Mouse (Mus musculus): ENCODE results near the gene Qprt.

Gene Qprt

DNA sequence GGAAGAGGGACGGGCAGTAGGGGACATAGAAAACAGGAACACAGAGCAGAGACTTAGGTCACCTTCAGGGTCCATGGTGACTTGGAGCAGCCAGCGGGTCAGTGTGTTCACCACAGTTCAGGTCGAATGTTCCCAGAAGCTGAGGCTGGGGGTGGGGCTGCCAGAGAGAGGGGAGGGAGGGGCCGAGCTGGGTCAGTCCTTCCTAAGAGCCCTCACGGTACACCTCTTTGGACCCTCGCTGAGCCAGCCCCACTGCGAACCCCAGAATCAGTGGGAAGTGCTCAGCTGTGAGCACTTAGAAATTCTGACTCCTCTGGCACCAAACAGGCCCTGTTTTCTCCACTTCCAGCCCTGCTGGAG, at the start of gene Qprt:
Qprt (minus strand) TSS at position 316 of the 360 bp plus-strand sequence.
- no peak for DNase-seq (ENCODE audit: low spot score in 2 of 2)

DNA sequence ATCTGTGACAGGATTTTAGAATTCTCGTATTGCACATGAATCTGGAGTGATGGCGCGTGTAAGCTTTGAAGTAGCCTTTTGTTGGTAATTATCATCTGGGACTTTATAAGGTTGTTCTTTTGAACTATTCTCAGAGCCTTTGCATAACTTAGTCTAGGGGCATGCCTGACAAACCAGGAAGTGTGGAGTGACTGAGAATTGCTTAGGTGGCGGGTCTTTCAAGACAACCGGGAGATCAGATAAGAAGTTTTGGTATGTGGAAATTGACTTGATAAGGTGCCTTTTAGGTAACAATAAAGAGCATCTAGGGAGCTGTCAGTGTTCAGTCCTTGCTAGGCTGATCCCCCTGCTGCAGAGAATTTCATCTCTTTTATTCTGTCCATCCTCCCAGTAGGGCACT, 44.5 kb upstream of the Qprt start:
- DNase-seq (ENCODE audit: low spot score in 2 of 2), result no peak

DNA sequence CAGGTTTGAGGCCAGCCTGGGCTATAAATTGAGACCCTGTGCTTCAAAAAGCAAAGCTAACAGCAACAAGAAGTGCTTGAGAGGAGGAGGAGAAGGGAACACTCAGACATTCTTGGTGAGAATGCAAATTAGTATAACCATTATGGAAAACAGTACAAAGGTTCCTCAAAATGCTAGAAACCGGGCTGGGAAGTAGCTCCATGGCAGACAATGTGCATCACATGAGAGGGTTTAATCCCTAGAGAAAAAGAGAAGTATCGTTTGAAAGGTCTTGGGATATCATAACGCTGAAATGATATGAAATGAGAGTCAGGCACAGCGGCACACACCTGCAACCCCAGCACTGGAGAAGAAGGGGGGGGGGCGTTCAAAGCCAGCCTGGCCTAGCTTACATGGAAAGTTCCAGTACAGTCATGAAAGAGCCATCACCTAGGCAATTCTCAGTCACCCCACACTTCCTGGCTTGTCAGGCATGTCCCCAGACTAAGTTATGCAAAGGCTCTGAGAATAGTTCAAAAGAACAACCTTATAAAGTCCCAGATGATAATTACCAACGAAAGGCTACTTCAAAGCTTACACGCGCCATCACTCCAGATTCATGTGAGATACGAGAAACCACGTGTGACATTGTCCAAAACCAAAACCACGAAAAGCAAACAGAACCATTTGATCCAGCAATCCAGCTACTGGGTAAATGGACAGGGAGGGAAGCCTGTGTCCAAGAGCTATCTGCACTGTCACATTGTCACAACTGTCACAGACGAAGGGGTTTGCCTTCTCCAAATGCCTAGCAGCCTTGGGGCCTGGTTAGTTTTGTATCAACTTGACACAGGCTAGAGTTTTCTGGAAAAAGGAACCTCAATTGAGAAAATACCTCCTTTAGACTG, 43.8 kb upstream of the Qprt start:
- DNase-seq (ENCODE audit: low spot score in 2 of 2), result no peak

DNA sequence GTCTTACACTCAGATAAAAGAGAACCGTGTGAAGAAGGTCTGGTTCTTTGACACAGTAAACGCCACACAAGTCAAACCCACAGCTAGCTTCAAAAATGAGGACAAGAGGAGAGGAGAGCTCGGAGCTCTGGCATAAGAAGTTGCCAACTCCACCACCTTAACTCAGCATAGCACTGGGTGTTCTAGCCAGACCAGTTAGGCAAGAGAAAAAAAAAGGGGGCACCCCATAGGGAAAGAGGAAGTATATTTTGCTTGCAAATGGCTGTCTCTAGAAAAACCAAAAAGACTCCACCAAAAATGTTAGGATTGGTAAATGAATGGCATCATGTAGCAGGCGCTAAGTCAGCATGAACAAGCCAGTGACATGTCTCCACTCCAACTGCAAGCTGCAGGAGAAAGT, 42.0 kb upstream of the Qprt start:
- no peak for DNase-seq (ENCODE audit: low spot score in 2 of 2)

DNA sequence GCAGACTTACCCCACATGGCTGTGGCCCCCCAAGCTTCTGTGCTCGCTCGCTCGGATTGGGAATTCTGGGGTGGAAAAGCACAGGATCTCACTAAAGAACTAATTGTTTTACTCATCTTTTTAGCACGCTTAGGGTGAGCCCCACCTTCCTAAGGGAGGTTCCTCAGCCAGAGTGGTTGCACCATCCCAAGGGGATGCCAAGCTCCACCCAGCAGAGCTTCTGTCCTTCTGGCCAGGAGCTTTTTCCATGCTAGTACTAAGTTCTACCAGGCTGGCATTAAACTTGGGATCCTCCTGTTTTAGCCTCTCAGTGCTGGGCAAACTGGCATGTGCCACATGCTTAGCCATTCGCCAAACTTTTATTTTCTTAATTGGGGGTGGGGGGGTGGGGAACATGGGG, 40.5 kb upstream of the Qprt start:
- no peak for DNase-seq (ENCODE audit: low spot score in 2 of 2)

DNA sequence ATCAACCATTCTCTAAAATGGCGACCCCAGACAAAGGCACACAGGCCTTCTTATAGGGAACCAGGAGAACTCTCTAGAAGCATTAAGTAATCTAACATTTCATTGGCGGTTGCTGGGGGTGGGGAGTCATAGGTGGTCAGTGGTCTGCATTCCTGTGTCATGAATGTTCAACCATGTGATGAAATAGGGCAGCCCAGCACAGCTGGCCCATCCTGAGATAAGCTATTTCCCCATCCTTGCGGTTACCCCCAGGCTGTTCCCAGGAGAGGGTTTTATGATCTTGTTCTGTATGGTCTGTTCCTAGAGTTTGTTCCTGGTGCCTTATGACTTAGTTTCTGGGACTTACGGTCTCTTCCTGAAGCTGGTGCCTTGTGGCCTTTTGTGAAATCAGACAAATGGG, 35.5 kb upstream of the Qprt start:
- no peak for DNase-seq (ENCODE audit: low spot score in 2 of 2)

DNA sequence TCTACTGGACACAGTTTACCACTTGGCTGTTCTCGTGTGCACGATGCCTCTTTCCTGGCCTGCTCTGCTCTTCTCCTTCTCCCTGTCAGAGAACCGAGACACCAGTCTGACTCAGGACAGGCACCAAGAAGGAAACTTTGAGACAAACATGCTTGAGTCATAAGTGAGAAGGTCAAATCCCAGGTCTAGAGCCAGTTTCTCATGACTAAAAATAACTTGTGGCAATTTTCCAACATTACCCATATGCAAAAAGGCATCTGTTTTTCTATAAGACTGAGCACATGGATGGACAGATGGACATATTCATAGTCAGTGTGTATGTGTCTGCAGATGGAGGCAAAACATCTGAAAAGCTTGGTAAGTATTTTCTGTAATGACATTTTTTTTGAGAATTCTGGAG, 31.5 kb upstream of the Qprt start:
- no peak for DNase-seq (ENCODE audit: low spot score in 2 of 2)

DNA sequence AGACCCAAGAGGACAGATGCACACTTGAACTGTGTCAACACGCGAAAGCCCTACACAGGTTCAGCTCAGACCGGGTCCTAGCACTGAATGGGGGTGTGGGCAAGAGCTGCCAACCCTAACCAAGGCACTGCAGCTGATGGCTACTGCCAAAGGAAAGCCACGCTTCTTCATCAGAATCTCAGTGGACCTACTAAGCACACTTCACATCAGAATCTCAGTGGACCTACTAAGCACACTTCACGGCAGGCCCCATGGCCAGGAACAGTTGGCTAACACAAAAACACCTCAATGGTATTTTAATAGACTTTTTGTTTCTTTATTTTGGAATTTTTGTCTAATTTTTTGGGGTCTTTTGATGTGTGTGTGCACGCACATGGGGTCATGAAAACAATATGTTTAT, 30.4 kb upstream of the Qprt start:
- DNase-seq (ENCODE audit: low spot score in 2 of 2), result no peak

DNA sequence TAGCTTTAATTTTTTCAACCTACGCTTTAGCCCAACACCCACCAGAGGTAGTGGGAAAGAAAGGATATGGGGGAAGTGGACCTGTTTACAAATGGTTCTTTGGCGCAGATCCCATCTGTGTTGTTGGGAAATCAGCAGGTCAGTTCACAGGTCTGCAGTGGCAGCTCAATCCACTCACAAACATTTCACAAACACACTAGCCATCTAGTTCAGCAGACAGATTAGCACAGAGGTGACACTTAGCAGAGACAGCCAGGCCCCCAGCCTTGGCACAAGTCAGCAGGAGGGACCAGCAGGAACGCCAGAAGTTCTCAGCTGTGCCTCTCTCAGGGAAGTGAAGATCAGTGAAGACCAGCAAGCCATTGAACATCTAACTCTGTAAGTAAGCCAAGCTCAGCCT, 25.9 kb upstream of the Qprt start:
- DNase-seq (ENCODE audit: low spot score in 2 of 2), result no peak

DNA sequence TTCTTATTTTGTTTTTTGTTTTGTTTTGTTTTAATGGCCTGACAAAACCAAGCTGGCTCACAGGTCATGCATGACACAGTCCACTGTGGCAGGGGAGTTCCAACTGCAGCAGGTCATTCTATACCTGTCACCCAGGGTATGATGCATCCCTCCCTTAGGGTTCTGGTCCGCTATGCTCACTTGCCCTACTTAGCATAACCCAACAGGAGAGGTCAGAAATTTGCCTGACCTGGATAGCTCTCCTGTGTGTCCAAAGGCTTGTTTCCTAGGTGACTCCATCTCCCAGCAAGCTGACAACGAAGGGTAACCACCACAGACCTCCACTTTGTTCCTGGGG, 24.2 kb upstream of the Qprt start:
- DNase-seq (ENCODE audit: low spot score in 2 of 2), result no peak

DNA sequence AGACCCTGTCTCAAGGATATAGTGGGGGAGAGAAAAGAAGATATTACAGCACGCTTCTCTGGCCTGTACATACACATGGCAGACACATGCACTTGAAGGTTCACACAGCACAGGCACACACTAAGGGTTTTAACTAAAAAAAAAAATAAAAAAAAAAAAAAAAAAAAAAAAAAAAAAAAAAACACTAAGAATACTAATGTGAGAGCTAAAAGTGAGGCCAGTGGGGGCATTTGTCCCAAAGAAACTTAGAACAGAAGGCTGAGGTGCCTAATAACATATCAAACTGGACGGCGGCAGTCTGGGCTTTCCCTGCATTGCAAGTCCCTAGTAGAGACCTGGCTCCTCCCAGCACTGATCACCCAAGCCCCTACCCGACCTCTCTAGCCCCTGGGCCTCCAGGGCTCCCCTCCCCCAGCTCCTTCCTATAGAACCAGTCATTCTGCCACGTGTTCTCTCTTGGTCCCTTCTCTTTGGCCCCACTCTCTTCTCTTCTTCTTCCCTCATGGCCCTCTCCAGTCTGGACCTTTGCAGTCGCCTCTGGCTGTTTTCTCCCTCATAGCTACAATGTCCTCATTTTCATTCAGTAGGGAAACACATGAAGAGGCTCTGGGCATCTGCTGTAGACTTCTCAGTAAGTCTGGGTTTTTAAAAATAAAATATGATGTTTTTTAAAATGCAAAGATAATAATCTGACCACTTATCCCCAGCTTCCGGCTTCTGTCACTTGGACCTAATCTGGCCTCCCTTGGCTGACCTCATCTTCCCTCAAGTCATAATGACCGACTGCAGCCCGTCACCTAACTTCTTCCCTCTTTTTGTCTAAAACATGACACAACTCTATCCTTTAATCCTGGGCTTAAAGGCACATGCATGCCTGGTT, 23.6 kb upstream of the Qprt start:
- no peak for DNase-seq (ENCODE audit: low spot score in 2 of 2)

DNA sequence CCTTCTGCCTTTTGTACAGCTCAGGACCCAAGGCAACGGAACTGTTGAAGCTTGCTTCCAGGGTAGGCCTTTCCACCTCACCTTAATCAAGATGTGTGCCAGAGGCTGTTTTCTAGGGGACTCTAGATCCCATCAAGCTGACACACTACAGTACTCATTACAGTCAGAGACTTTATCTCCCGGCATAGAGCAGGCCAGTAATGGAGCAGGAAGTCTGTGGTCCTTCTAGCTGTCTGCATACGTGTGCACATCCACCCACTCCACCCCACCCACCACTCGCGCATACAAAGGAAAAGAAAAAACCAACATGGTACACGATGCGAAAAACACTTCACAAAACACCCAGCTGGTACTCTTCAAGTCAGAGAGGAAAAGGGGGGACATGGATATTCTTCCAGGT, 22.4 kb upstream of the Qprt start:
- DNase-seq (ENCODE audit: low spot score in 2 of 2), result no peak

DNA sequence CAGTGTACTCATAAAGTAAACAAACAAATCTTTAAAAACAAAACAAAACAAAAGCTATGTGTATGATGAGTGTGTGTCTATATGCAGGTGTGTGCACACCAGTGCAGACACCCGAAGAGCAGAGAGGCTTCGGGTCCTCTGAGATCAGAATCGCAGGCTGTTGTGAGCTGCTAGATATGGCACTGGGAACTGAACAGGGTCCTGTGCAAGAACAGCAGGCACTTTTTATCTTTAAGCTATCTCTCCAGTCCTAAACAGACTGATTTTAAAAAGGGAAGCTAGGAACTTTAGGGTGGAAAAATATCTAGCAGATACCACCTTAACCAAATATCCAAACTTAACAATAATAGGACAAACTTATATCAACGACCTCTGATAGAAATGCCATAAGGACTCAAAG, 20.6 kb upstream of the Qprt start:
- no peak for DNase-seq (ENCODE audit: low spot score in 2 of 2)

DNA sequence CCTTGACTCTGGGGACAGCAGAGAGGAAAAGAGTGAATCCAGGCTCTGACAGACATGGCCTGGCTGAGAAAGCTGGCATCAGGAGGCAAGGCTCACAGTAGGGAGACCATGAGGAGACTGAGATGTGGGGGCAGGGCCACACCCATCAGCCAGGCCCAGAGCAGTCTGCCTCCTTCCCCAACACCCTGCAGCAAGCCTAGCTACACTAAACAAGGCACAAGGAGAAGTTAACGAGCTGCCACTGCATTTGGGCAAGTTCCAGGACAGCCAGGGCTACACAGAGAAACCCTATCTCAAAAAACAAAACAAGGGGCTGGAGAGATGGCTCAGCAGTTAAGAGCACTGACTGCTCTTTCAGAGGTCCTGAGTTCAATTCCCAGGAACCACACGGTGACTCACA, 20.2 kb upstream of the Qprt start:
- no peak for DNase-seq (ENCODE audit: low spot score in 2 of 2)

DNA sequence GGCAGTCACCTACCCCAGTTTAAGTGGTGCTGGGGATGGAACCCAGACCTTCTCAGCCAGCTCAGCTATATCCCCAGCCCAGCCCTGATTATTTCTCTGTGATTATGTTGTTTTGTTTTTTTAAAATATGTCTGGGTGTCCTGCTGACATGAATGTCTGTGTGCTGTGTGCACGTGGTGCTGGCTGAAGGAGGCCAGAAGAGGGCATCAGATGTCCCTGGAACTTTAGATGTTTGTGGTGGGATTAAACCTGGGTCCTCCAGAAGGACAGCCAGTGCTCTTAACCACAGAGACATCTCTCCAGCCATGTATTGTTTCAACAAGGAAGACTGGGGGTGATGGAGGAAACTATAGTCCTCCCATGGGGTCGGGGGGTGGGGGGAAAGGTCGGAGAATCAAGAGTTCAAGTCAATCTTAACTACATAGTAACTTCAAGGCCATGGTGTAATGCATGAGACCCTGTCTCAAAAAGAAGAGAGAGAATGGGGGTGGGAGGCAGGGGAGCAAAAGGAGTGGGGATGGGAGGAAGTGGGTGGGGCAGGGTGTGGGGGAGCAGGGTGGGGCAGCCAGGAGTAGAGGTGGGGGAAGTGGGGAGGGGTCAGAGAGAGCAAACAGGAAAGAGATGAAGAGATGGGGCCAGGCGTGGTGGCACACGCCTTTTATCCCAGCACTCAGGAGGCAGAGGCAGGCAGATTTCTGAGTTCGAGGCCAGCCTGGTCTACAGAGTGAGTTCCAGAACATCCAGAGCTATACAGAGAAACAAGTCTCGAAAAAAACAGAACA, 18.8 kb upstream of the Qprt start:
- no peak for DNase-seq (ENCODE audit: low spot score in 2 of 2)

DNA sequence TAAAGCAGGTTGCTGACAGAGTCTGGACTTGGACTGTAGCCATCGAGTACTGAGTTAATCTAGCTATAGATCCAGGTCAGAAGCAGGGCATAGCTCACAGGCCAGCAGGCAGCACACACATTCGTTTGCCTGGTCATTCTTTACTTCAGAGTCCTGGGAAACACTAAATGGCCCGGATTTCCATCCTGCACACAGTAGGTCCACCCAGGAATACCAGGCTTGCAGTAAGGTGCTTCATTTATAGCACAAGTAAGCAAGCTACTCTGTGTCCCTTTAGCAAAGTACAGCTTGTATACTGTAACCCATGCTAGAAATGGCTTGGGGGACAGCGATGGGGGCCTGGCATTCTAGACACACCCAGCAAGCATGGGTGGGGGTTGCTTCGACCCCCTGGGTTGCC, 17.5 kb upstream of the Qprt start:
- no peak for DNase-seq (ENCODE audit: low spot score in 2 of 2)

DNA sequence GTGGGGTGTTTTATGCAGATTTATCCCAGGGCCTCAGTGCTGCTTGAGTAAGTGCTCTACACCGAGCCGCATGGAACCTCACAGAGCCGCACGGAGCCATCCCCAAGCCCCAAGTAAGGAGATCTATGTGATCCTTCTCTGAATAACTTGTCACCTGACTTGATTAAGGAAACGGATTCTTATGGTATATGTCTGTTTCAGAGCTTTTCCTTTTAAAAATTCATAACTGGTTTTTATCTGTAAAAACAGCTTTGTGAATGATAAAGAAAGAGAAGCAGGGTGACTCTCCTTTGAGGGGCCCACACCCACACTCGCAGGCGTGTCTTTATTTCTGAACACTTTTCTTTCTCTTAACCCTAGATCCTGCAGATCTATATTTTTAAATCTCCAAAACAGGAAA, 17.1 kb upstream of the Qprt start:
- DNase-seq (ENCODE audit: low spot score in 2 of 2), result no peak

DNA sequence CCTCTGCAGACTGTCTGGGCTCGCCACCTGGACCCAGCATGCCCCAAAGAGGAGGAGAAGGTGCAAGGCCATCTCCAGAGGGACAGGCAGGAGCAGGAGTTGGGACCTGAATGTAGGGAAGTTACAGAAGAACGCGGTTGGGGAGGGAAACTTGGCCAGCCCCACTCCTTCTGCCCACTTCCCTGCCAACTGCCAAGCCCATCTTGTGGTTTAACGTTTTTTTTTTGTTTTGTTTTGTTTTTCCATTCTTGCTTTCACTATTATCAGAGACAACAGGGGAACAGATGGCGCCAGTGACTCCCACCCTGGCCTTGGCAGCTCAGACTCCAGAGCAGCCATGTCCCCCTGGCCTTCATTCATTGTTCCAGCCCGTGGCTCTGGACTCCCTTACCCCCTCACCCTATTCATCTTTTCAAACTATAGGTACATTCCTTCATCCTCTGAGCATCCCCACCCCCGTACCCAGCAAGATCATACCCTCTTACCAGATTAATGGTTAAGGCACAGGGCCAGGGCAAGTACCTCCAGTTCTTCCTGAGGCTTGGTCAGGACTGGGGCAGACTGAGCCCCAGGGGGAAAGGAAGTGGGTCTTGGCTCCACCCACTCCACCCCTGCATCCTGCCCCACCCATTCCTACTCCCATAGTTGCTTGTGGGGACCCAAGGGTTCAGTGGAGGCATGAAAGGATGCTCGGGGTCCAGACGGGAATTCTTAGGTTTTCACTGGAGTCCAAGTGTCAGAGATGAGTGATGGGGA, 15.4 kb upstream of the Qprt start, which contains the start of gene Spn:
Spn (minus strand) TSS at position 562 of the 756 bp plus-strand sequence.
- peak in 1 of 2 experiments; percentile 31 for DNase-seq (ENCODE audit: low spot score in 2 of 2)

DNA sequence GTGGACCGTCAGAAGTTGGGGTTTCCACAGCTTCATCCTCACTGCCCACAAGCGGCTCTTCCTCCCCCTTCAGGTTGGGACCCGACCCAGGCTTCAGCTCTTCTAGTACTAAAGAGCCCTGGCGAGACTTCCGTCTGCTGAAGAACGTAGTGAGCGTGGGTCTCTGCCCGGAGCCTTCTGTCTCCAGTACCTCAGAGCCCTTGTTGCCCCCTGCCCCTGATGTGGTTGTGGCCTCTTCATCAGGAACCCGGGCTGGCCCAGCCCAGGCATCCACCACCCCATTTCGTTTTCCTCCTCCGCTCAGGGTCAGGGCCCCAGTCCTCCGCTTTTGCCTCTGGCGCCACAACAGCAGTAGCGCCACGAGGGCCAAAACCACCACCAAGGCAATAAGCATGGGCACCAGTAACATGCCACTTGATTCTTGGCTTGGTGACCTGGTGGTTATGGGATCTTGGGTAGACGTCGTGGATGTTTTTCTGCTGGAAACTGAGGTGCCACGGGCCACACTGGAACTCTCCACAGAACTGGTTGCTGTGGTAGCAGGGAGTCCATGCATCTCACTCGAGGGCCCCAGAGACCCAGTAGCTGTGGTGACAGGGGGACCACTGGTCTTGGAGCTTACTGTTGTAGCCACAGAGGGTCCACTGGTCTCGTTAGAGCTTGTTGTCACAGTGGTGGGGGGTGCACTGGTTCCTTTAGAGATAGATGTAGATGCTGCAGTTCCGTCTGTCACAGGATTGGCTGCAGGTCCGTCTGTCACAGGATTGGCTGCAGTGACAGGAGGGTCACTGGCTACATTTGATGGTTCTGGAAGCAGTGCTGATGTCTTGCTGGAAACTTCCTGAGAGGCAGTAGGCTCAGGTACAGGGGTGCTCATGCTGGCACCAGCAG, 14.4 kb upstream of the Qprt start:
- no peak for DNase-seq (ENCODE audit: low spot score in 2 of 2)

DNA sequence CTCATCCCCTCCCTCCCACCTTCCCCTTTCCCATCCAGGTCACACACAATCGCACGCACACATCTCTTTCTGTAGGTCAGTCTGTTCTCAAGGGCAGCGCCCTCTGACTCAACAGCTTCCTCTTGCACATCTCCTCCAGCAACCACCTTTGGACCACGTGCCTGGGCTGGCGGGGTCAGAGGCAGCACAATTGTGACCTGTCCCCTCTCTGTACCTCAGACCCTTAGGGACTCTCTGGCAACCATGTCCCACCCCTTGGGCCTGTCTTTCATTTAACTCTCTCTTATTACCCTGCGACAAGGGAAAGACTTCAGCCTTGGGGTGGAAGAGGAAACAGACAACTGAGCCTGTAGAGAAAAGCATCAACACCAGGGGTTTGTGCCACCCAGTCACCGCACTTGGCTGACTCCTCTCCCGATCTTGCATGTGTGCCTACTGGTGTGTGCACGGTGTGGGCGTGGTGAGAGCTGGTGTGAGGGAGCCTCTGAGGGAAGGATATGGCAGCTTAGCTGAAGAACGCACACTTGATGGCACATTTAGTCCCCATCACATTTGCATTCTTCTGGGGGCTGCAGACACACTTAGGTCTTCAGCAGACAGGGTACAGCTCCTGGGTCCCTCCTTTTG, 12.9 kb upstream of the Qprt start:
- DNase-seq (ENCODE audit: low spot score in 2 of 2), result peak; percentile 33 to 47
